Comparison of ENCODE assay signal across 8 mouse cellular contexts in the genomic region with DNA sequence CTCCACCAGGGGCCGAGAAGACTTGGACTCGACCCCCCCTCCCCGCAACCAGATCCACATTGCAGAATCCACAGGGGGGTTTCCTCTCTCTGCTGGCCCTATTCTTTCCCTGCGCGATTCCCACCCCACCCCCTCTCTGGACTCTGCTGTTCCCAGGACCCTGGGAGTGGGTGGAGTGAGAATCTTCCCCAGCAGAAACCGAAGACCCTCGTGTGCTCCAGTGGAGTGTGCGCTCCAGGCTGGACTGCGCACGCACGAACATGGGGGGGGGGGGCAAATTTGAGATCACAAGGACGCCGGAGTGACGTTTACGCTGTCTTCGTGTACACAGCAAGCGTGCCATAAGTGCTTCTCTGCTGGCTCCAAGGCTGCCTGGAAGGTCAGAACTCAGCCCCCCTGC. TPM values are rescaled to one million over a fixed set of nuclear protein-coding genes. Genes with fewer than 3 reads are reported as not detected.
DNase-seq lines count a peak whose midpoint lies in the region; ATAC-seq lines count a peak whose summit lies in the region.

No protein-coding gene starts in this region.

- no peaks in the 10 kb centered on the region for H3K9me3 ChIP-seq in kidney, embryonic 16.5 days (ENCODE audit: low read length)
- H3K9me3 ChIP-seq in embryonic facial prominence, embryonic 14.5 days (ENCODE audit: control insufficient read depth, low read length), result no peaks in the 10 kb centered on the region
- no peaks in the 10 kb centered on the region for H3K9me3 ChIP-seq in intestine, embryonic 16.5 days (ENCODE audit: control insufficient read depth, low read length)
- H3K9me3 ChIP-seq in neural tube, embryonic 14.5 days (ENCODE audit: control insufficient read depth, low read length), result no peaks in the 10 kb centered on the region

- peak overlapping the region; percentile 43; the same call in 1 of the 2 replicates for H3K4me3 ChIP-seq in kidney, embryonic 16.5 days (ENCODE audit: low read length)
- peak overlapping the region; percentile 38 for H3K4me3 ChIP-seq in embryonic facial prominence, embryonic 14.5 days (ENCODE audit: low read depth, low read length)
- peak overlapping the region; percentile 40; the same call in 1 of the 2 replicates for H3K4me3 ChIP-seq in intestine, embryonic 16.5 days (ENCODE audit: low read length)
- no peak overlapping the region for H3K4me3 ChIP-seq in neural tube, embryonic 14.5 days (ENCODE audit: low read depth, low read length)

- no peak for DNase-seq in kidney, postnatal 4 days
- peak; percentile 68 for DNase-seq in embryonic facial prominence, embryonic 14.5 days (ENCODE audit: low spot score)
- DNase-seq in spleen, postnatal 4 days (ENCODE audit: low spot score in 2 of 2), result no peak
- DNase-seq in thymus, postnatal 10 days (ENCODE audit: low spot score in 2 of 2), result no peak

- peak overlapping the region; percentile 59 for H3K4me2 ChIP-seq in kidney, embryonic 16.5 days (replicated peaks; ENCODE audit: low read depth, low read length)
- H3K4me2 ChIP-seq in embryonic facial prominence, embryonic 14.5 days (ENCODE audit: low read depth, low read length), result peak overlapping the region; percentile 76
- peak overlapping the region; percentile 81 for H3K4me2 ChIP-seq in intestine, embryonic 16.5 days (ENCODE audit: low read depth, low read length)
- peak overlapping the region; percentile 43; the same call in 1 of the 2 replicates for H3K4me2 ChIP-seq in neural tube, embryonic 14.5 days (ENCODE audit: low read depth, low read length)

- WGBS in kidney, embryonic 16.5 days, result 7% methylated on average over 11 of the region's 17 CpGs
- WGBS in embryonic facial prominence, embryonic 14.5 days, result 1% methylated on average over 12 of the region's 17 CpGs
- WGBS in intestine, embryonic 16.5 days, result 15% methylated on average over 17 of the region's 17 CpGs
- 3% methylated on average over 17 of the region's 17 CpGs for WGBS in neural tube, embryonic 14.5 days

- peaks cover 82% of the 10 kb centered on the region for H3K4me1 ChIP-seq in kidney, embryonic 16.5 days (ENCODE audit: insufficient read depth, low read length)
- H3K4me1 ChIP-seq in embryonic facial prominence, embryonic 14.5 days (ENCODE audit: control insufficient read depth, insufficient read depth, low read length), result peaks cover 92% of the 10 kb centered on the region
- H3K4me1 ChIP-seq in intestine, embryonic 16.5 days (ENCODE audit: control insufficient read depth, insufficient read depth, low read length), result peaks cover 87% of the 10 kb centered on the region
- H3K4me1 ChIP-seq in neural tube, embryonic 14.5 days (ENCODE audit: control insufficient read depth, insufficient read depth, low read length), result peaks cover 65% of the 10 kb centered on the region

- no peaks in the 10 kb centered on the region for H3K36me3 ChIP-seq in kidney, embryonic 16.5 days (ENCODE audit: insufficient read depth, low read length)
- no peaks in the 10 kb centered on the region for H3K36me3 ChIP-seq in embryonic facial prominence, embryonic 14.5 days (ENCODE audit: control insufficient read depth, insufficient read depth, low read length)
- H3K36me3 ChIP-seq in intestine, embryonic 16.5 days (ENCODE audit: control insufficient read depth, insufficient read depth, low read length), result no peaks in the 10 kb centered on the region; the same call in 1 of the 2 replicates
- no peaks in the 10 kb centered on the region for H3K36me3 ChIP-seq in neural tube, embryonic 14.5 days (ENCODE audit: control insufficient read depth, insufficient read depth, low read length)

- H3K27me3 ChIP-seq in kidney, embryonic 16.5 days (ENCODE audit: insufficient read depth, low read length), result peaks cover 43% of the 10 kb centered on the region
- H3K27me3 ChIP-seq in embryonic facial prominence, embryonic 14.5 days (replicated peaks; ENCODE audit: control insufficient read depth, insufficient read depth, low read length), result peaks cover 15% of the 10 kb centered on the region
- 0 out of 2 replicates have a peak, but pooled peaks cover 3% of the 10 kb centered on the region for H3K27me3 ChIP-seq in intestine, embryonic 16.5 days (replicated peaks; ENCODE audit: control insufficient read depth, insufficient read depth, low read length)
- peaks cover 41% of the 10 kb centered on the region for H3K27me3 ChIP-seq in neural tube, embryonic 14.5 days (ENCODE audit: control insufficient read depth, insufficient read depth, low read length)

- H3K27ac ChIP-seq in kidney, embryonic 16.5 days (ENCODE audit: low read length), result no peak overlapping the region
- H3K27ac ChIP-seq in embryonic facial prominence, embryonic 14.5 days (replicated peaks; ENCODE audit: low read depth, low read length), result peak overlapping the region; percentile 83
- no peak overlapping the region; the same call in none of the 2 replicates for H3K27ac ChIP-seq in intestine, embryonic 16.5 days (ENCODE audit: low read length)
- no peak overlapping the region for H3K27ac ChIP-seq in neural tube, embryonic 14.5 days (ENCODE audit: low read depth, low read length)

- no peak for ATAC-seq in kidney, embryonic 16.5 days (ENCODE audit: low FRiP score, low TSS enrichment)
- peak; percentile 20; the same call in 1 of the 2 replicates for ATAC-seq in embryonic facial prominence, embryonic 14.5 days (ENCODE audit: low read depth)
- no peak for ATAC-seq in intestine, embryonic 16.5 days
- ATAC-seq in neural tube, embryonic 14.5 days (ENCODE audit: low read depth), result no peak
- ATAC-seq in megakaryocyte progenitor cell, adult 5-6 weeks (replicated peaks; ENCODE audit: poor library complexity), result no peak

- peak overlapping the region; percentile 56 for H3K9ac ChIP-seq in kidney, embryonic 16.5 days (replicated peaks; ENCODE audit: low read length)
- H3K9ac ChIP-seq in embryonic facial prominence, embryonic 14.5 days (ENCODE audit: low read depth, low read length), result peak overlapping the region; percentile 52
- peak overlapping the region; percentile 65 for H3K9ac ChIP-seq in intestine, embryonic 16.5 days (ENCODE audit: low read depth, low read length)
- H3K9ac ChIP-seq in neural tube, embryonic 14.5 days (replicated peaks; ENCODE audit: low read depth, low read length), result no peak overlapping the region

RNA-seq across cellular contexts. Expression of gene Gadd45b, which starts 5.8 kb away (rescaled TPM):
- 22.3 and 24.1 TPM in 2 replicates for polyA plus RNA-seq in kidney, embryonic 16.5 days (2015; fragmentation: Nextera tagmentation; extraction: Ambion mirVana)
- polyA plus RNA-seq in embryonic facial prominence, embryonic 14.5 days (2014; fragmentation: Nextera tagmentation; extraction: Ambion mirVana), result 35.5 and 39.9 TPM in 2 replicates
- polyA plus RNA-seq in intestine, embryonic 16.5 days (2015; fragmentation: Nextera tagmentation; extraction: Ambion mirVana), result 26.5 and 29.1 TPM in 2 replicates
- polyA plus RNA-seq in neural tube, embryonic 14.5 days (2014; fragmentation: Nextera tagmentation; extraction: Ambion mirVana), result 7.4 and 7.6 TPM in 2 replicates
- 18.7 and 20.7 TPM in 2 replicates for total RNA-seq in megakaryocyte progenitor cell, adult 5-6 weeks (2015)
- total RNA-seq in megakaryocyte progenitor cell, adult 5-6 weeks (2017), result 17.6 and 17.9 TPM in 2 replicates

RNA-seq across cellular contexts. Expression of gene Lmnb2, which starts 17.7 kb away (rescaled TPM):
- 61.8 and 62.4 TPM in 2 replicates for polyA plus RNA-seq in kidney, embryonic 16.5 days (2015; fragmentation: Nextera tagmentation; extraction: Ambion mirVana)
- 21.6 and 22.9 TPM in 2 replicates for polyA plus RNA-seq in embryonic facial prominence, embryonic 14.5 days (2014; fragmentation: Nextera tagmentation; extraction: Ambion mirVana)
- polyA plus RNA-seq in intestine, embryonic 16.5 days (2015; fragmentation: Nextera tagmentation; extraction: Ambion mirVana), result 38.6 and 41.0 TPM in 2 replicates
- 10.8 and 16.1 TPM in 2 replicates for polyA plus RNA-seq in neural tube, embryonic 14.5 days (2014; fragmentation: Nextera tagmentation; extraction: Ambion mirVana)
- total RNA-seq in megakaryocyte progenitor cell, adult 5-6 weeks (2015), result 11.7 and 13.9 TPM in 2 replicates
- total RNA-seq in megakaryocyte progenitor cell, adult 5-6 weeks (2017), result 49.3 and 56.9 TPM in 2 replicates

RNA-seq across cellular contexts. Expression of gene Timm13, which starts 34.9 kb away (rescaled TPM):
- 361 and 376 TPM in 2 replicates for polyA plus RNA-seq in kidney, embryonic 16.5 days (2015; fragmentation: Nextera tagmentation; extraction: Ambion mirVana)
- polyA plus RNA-seq in embryonic facial prominence, embryonic 14.5 days (2014; fragmentation: Nextera tagmentation; extraction: Ambion mirVana), result 325 and 348 TPM in 2 replicates
- 390 and 410 TPM in 2 replicates for polyA plus RNA-seq in intestine, embryonic 16.5 days (2015; fragmentation: Nextera tagmentation; extraction: Ambion mirVana)
- polyA plus RNA-seq in neural tube, embryonic 14.5 days (2014; fragmentation: Nextera tagmentation; extraction: Ambion mirVana), result 337 and 352 TPM in 2 replicates
- 132 and 150 TPM in 2 replicates for total RNA-seq in megakaryocyte progenitor cell, adult 5-6 weeks (2015)
- 55.3 and 100 TPM in 2 replicates for total RNA-seq in megakaryocyte progenitor cell, adult 5-6 weeks (2017)
